Mouse (Mus musculus): ENCODE measurements around the gene Entpd8. TPM values are rescaled to one million over a fixed set of nuclear protein-coding genes. Genes with fewer than 3 reads are reported as not detected.
A peak's percentile ranks its signal among the peaks of the same experiment; 100 is the strongest.

Entpd8 gene
- under 1 TPM in 1 of 2 experiments, not detected in 1; 0.40 TPM for total RNA-seq (2021)
- polyA plus RNA-seq (2012; rRNA removed) = 0.08 and 0.11 TPM in 2 replicates
- long read RNA-seq = 0 reads

DNA sequence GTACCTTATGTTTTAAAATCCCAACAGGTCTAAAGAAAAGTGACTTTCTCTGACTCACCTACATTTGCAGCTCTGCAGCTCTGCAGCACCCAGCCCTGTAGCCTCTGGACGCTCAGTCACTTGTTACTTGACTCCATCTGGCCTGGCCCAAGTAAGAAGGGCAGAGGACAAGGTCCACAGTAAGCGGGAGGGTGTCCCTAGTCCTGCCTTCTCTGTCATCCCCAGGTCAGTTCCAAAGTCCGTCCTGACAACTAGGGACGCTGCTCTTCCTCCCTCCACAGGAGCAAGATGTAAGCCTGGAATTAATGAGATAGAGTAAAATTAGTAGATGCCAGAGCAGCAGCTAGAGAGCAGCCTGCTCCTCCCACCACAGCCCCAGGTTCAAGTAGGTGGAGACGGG, at the start of gene Entpd8:
TSS of gene Entpd8 (plus strand) at position 229 of the 400 bp plus-strand sequence.
- DNase-seq = no peak

DNA sequence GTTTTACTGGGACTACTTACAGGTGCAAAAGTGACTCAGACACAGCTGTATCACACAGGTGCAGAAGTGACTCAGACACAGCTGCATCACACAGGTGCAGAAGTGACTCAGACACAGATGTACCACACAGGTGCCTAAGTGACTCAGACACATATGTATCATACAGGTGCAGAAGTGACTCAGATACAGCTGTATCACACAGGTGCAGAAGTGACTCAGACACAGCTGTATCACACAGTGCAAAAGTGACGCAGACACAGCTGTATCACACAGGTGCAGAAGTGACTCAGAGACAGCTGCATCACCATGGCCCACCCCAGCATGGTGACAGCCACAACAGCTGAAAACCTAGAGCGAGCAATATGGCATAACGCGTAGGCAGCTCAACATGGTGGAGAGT, 45.1 kb upstream of the Entpd8 start:
- DNase-seq = no peak

- DNase-seq = no peak
These were observed 40.0 kb upstream of the Entpd8 start for GRCm38 (mm10) chr2:25040089-25040488.

GRCm38 (mm10) chr2:25050921-25051320, 29.2 kb upstream of the Entpd8 start:
- no peak for DNase-seq

GRCm38 (mm10) chr2:25051450-25051849, 28.7 kb upstream of the Entpd8 start:
- DNase-seq = no peak

- DNase-seq = no peak
These were observed 27.0 kb upstream of the Entpd8 start for GRCm38 (mm10) chr2:25053101-25053500.

- DNase-seq = peak; percentile 93
These were observed 25.7 kb upstream of the Entpd8 start, which contains the start of gene Nsmf for GRCm38 (mm10) chr2:25054221-25055067. Nsmf (plus strand) TSS chr2:25054355.

DNA sequence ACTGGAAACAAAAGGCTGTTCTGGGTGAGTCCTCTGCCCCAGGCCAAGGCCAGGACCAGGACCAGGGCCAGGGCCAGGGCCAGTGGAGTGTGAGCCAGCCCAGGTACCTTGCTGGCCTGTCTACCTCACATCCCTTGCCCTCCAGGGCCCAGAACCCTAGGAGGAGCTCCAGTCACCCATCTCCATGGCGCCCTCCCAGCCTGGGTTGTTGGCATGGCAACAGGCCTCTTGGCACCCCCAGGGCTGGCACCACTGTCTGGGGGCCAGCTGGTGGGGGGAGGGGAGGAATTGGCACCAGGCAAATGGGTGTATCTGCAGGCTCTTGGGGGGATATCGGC, 25.1 kb upstream of the Entpd8 start:
- DNase-seq = peak; percentile 31

- no peak for DNase-seq
These were observed 24.5 kb upstream of the Entpd8 start for GRCm38 (mm10) chr2:25055409-25056155.

DNA sequence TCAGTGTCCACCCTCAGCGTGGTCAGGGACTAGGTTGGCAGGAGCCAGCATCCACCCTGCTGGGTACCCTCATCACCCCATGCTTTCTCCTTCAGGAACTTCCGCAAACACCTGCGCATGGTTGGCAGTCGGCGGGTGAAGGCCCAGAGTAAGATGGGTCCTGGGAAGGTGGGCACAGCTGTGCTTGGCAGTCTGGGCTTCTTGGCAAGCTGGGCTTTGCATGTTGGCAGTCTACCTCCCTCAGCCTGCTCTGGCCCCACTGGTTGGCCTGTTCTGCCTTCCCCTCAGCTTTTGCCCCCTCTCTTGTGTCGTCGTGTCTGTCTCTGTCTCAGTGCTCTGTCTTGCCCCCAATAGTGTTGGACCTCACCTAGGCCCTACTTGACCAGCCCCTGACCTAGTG, 21.2 kb upstream of the Entpd8 start:
- no peak for DNase-seq

DNA sequence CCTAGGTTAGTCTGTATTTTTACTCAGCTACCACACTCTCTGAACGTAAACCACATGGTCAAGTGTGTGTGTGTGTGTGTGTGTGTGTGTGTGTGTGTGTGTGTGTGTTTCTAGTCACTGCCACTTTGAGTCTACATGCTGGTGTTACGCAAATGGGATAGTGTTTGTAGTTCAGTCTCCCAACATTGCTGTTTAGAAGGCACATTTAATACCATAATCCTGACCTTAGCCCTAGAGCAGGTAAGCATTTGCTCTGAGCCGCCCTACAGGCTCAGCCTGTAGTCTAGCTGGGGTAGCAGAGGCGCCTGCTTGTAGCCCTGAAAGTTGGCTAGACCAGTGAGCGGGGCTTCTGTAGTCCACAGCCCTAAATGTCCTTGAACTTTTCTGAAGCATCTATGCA, 16.6 kb upstream of the Entpd8 start:
- DNase-seq = no peak

DNA sequence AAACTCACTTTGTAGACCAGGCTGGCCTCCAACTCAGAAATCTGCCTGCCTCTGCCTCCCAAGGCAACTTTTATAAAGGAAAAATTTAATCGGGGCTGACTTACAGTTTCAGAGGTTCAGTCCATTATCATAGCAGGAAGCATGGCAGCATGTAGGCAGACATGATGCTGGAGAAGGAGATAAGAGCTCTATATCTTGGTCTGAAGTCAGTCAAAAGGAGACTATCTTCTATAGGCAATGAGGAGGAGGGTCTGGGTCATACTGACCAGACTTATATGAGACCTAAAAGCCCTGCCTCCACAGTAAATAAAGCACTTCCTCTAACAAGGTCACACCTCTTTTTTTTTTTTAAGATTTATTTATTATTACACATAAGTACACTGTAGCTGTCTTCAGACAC, 15.8 kb upstream of the Entpd8 start:
- no peak for DNase-seq

GRCm38 (mm10) chr2:25065537-25065936, 14.6 kb upstream of the Entpd8 start:
- no peak for DNase-seq

DNA sequence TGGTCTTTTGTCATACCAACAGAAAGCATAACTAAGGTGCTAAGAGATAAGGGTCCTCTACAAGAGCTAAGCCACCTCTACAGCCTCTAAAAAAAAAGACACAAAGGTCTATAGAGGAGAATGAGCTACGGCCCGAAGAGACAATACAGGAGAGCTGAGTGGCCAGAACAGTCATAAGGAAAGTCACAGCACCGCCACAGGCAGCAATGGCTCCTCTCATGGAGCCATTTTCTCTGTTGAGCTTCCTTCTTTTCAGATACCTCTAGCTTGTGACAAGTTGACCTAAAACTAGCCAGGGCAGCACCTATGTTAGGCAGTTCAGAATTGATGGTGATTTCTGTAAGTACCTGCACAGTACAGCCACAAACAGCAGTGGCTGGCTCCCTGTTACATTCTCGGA, 13.6 kb upstream of the Entpd8 start:
- DNase-seq = no peak

GRCm38 (mm10) chr2:25069537-25069936, 10.6 kb upstream of the Entpd8 start:
- DNase-seq = no peak

- DNase-seq = no peak
These were observed 7.7 kb upstream of the Entpd8 start for GRCm38 (mm10) chr2:25072398-25072797.

GRCm38 (mm10) chr2:25075506-25075905, 4.6 kb upstream of the Entpd8 start:
- peak; percentile 36 for DNase-seq

GRCm38 (mm10) chr2:25078967-25079366, 1.1 kb upstream of the Entpd8 start:
- no peak for DNase-seq

DNA sequence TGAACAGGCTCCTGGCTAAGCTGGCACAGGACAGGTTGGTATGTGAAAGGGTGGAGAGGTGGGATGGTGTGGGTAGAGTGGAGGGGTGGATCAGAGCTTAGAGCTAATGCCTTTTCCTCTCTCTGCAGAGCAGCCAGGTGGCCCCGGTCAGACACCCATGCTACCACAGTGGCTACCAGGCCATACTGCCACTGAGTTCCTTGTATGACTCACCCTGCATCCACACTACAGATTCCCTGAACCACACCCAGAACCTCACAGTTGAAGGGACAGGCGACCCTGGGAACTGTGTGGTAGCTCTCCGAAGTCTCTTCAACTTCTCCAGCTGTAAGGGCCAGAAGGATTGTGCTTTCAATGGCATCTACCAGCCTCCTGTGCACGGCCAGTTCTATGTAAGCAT, 3.6 kb downstream of the Entpd8 start:
- no peak for DNase-seq

GRCm38 (mm10) chr2:25085571-25085970, 5.5 kb downstream of the Entpd8 start:
- DNase-seq = no peak

GRCm38 (mm10) chr2:25087842-25088241, 7.7 kb downstream of the Entpd8 start:
- no peak for DNase-seq

DNA sequence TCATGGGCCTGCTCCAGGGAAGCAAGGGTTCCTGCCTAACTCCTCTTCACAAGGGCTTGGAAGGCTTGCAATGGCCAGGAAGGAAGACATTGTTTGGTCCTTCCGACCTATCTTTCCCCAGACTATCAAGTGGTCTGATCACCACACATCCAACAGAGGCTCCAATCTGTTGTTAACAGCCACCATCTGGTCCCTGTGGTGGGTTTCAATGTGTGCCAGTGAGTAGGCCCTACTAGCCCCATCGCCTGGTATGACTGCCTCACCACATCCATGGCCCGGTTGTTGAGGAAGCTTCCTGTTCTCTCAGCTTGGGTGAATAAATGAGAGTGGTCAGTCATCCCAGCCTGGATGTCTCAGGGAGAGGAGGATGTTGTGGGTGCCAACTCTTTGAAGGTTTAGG, 8.5 kb downstream of the Entpd8 start:
- no peak for DNase-seq

GRCm38 (mm10) chr2:25094785-25095108, 14.6 kb downstream of the Entpd8 start:
- DNase-seq = no peak
